ENCODE assay signal across 18 mouse cellular contexts in the genomic region with DNA sequence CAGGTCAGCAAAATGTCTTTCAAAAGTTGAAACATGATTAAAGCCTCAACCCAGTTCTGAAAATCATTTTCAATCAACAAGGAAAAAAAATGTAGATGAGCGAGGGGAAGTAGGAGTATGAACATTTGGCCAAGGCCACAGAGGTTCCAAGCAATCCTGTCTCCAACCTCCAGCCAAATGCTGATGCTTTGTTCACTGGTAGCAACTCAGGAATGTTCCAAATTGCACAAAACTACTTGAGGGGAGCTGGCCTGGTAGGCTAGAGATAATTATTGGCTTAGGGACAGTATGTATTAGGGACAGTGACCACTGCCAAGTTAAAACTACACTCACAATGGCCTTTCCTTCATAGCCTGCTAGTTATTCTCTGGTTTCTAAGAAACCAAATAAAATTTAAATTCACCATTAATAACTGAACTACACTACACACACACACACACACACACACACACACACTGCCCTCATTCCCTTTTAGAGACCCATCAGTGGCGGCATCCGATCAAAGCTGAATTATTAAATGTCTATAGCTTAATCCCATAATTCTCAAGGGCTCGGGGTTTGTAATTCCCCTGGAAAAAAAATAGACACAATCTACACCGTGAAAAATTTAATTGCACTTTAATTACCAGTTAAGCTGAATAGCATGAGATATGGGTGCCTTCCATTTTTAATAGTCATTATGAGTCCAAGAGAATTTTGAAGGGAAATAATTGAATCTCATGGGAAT.
DNase-seq lines count a peak whose midpoint lies in the region; ATAC-seq and TF ChIP-seq lines count a peak whose summit lies in the region.
"Had no signal": no experiment of that assay in that cellular context is flagged by ENCODE, and none has a peak within 500 bp of the region (broad histone marks: within the 10 kb centered on the region; RNA-seq: fewer than 3 reads in every experiment).

No protein-coding gene starts in this region.

- TF ChIP-seq CTCF in forebrain, postnatal 0 days (IDR thresholded peaks at IDR 0.05; ENCODE audit: low read depth), result no peak
- TF ChIP-seq CTCF in layer of hippocampus, adult 2 months (conservative IDR thresholded peaks at IDR 0.05), result no peak
- no peak for TF ChIP-seq CTCF in brain, embryonic 14.5 days (IDR thresholded peaks at IDR 0.05; ENCODE audit: borderline replicate concordance, extremely low read depth, insufficient read depth, insufficient read length)

- H3K9me3 ChIP-seq in forebrain, postnatal 0 days (ENCODE audit: low read length), result no peaks in the 10 kb centered on the region
- no peaks in the 10 kb centered on the region for H3K9me3 ChIP-seq in forebrain, embryonic 15.5 days
- H3K9me3 ChIP-seq in neural tube, embryonic 13.5 days, result no peaks in the 10 kb centered on the region
- no peaks in the 10 kb centered on the region for H3K9me3 ChIP-seq in intestine, embryonic 16.5 days (ENCODE audit: control insufficient read depth, low read length)
- H3K9me3 ChIP-seq: midbrain, embryonic 12.5 days had no signal

- WGBS in forebrain, postnatal 0 days, result 51% methylated on average over 5 of the region's 5 CpGs
- WGBS in forebrain, embryonic 15.5 days, result 64% methylated on average over 5 of the region's 5 CpGs
- 50% methylated on average over 5 of the region's 5 CpGs for WGBS in neural tube, embryonic 13.5 days
- 83% methylated on average over 5 of the region's 5 CpGs for WGBS in intestine, embryonic 16.5 days

- H3K27me3 ChIP-seq in forebrain, postnatal 0 days (ENCODE audit: insufficient read depth, low read length), result no peaks in the 10 kb centered on the region
- no peaks in the 10 kb centered on the region for H3K27me3 ChIP-seq in forebrain, embryonic 15.5 days
- no peaks in the 10 kb centered on the region for H3K27me3 ChIP-seq in neural tube, embryonic 13.5 days
- no peaks in the 10 kb centered on the region for H3K27me3 ChIP-seq in intestine, embryonic 16.5 days (replicated peaks; ENCODE audit: control insufficient read depth, insufficient read depth, low read length)
- H3K27me3 ChIP-seq: midbrain, embryonic 12.5 days had no signal

- no peak overlapping the region for H3K9ac ChIP-seq in forebrain, postnatal 0 days
- no peak overlapping the region for H3K9ac ChIP-seq in forebrain, embryonic 15.5 days (replicated peaks)
- no peak overlapping the region for H3K9ac ChIP-seq in neural tube, embryonic 13.5 days
- H3K9ac ChIP-seq in intestine, embryonic 16.5 days (ENCODE audit: low read depth, low read length), result no peak overlapping the region
- H3K9ac ChIP-seq: midbrain, embryonic 12.5 days had no signal

- H3K36me3 ChIP-seq in forebrain, postnatal 0 days (ENCODE audit: insufficient read depth), result no peaks in the 10 kb centered on the region
- H3K36me3 ChIP-seq in forebrain, embryonic 15.5 days, result no peaks in the 10 kb centered on the region
- no peaks in the 10 kb centered on the region for H3K36me3 ChIP-seq in neural tube, embryonic 13.5 days
- H3K36me3 ChIP-seq in intestine, embryonic 16.5 days (ENCODE audit: control insufficient read depth, insufficient read depth, low read length), result no peaks in the 10 kb centered on the region
- H3K36me3 ChIP-seq: midbrain, embryonic 12.5 days had no signal

- no peak overlapping the region for H3K4me2 ChIP-seq in forebrain, postnatal 0 days (ENCODE audit: low read depth)
- no peak overlapping the region for H3K4me2 ChIP-seq in forebrain, embryonic 15.5 days (replicated peaks)
- H3K4me2 ChIP-seq in neural tube, embryonic 13.5 days, result no peak overlapping the region
- no peak overlapping the region for H3K4me2 ChIP-seq in intestine, embryonic 16.5 days (ENCODE audit: low read depth, low read length)
- H3K4me2 ChIP-seq: midbrain, embryonic 12.5 days had no signal

- ATAC-seq in forebrain, postnatal 0 days, result peak; percentile 2; the same call in 1 of the 2 replicates
- ATAC-seq in forebrain, embryonic 15.5 days (replicated peaks), result no peak
- peak; percentile 49; the same call in 1 of the 2 replicates for ATAC-seq in neural tube, embryonic 13.5 days (ENCODE audit: low read depth)
- no peak for ATAC-seq in intestine, embryonic 16.5 days
- ATAC-seq: activated CD4-positive, CD25-positive, alpha-beta regulatory T cell, adult 4 months; inflammation-experienced regulatory T-cells, adult 6 months had no signal

- H3K4me3 ChIP-seq in forebrain, postnatal 0 days (ENCODE audit: low read depth, low read length), result no peak overlapping the region
- no peak overlapping the region for H3K4me3 ChIP-seq in forebrain, embryonic 15.5 days
- no peak overlapping the region for H3K4me3 ChIP-seq in layer of hippocampus, adult 2 months
- H3K4me3 ChIP-seq in neural tube, embryonic 13.5 days, result no peak overlapping the region
- H3K4me3 ChIP-seq in intestine, embryonic 16.5 days (ENCODE audit: low read length), result no peak overlapping the region
- H3K4me3 ChIP-seq: erythroblast, embryonic 14.5 days; midbrain, embryonic 12.5 days had no signal

- no peak overlapping the region; the same call in 1 of the 2 replicates for H3K27ac ChIP-seq in forebrain, postnatal 0 days (ENCODE audit: low read depth, low read length)
- H3K27ac ChIP-seq in forebrain, embryonic 15.5 days (replicated peaks), result no peak overlapping the region
- peak overlapping the region; percentile 75 for H3K27ac ChIP-seq in layer of hippocampus, adult 2 months
- no peak overlapping the region for H3K27ac ChIP-seq in neural tube, embryonic 13.5 days (replicated peaks)
- no peak overlapping the region for H3K27ac ChIP-seq in intestine, embryonic 16.5 days (ENCODE audit: low read length)

- TF ChIP-seq POLR2A in brain, embryonic 14.5 days (IDR thresholded peaks at IDR 0.05; ENCODE audit: borderline replicate concordance, extremely low read depth, insufficient read depth, insufficient read length, poor library complexity, severe bottlenecking), result no peak

- no peaks in the 10 kb centered on the region for H3K4me1 ChIP-seq in forebrain, postnatal 0 days (ENCODE audit: insufficient read depth)
- H3K4me1 ChIP-seq in forebrain, embryonic 15.5 days, result peaks cover 5% of the 10 kb centered on the region
- peaks cover 23% of the 10 kb centered on the region for H3K4me1 ChIP-seq in neural tube, embryonic 13.5 days (replicated peaks)
- H3K4me1 ChIP-seq in intestine, embryonic 16.5 days (ENCODE audit: control insufficient read depth, insufficient read depth, low read length), result no peaks in the 10 kb centered on the region
- H3K4me1 ChIP-seq: midbrain, embryonic 12.5 days had no signal

- no peak for DNase-seq in forebrain, postnatal 0 days
- DNase-seq in layer of hippocampus, adult 2 months (ENCODE audit: low spot score in 2 of 2), result no peak
- no peak for DNase-seq in layer of hippocampus, postnatal 25 days (ENCODE audit: extremely low spot score in 1 of 2, low spot score in 1 of 2)
- DNase-seq in brain, embryonic 14.5 days (ENCODE audit: low read depth), result peak; percentile 60
- DNase-seq: adrenal gland, postnatal 14 days; gastrocnemius, postnatal 36 days; kidney, adult 9 months; kidney, postnatal 36 days; lung, adult 18-20 months; lung, postnatal 4 days; thymus, postnatal 14 days had no signal

Comparison
In these comparisons a context has a peak if more than half of its experiments do, and no peak if none do; other contexts are left out.
1. ATAC-seq: peak in forebrain, postnatal 0 days (single experiment) and neural tube, embryonic 13.5 days (single experiment); none in forebrain, embryonic 15.5 days (single experiment) and intestine, embryonic 16.5 days (single experiment).